Mouse (Mus musculus) forebrain, embryonic 11.5 days (tissue): ENCODE measurements around the gene Dmkn. TPM values are rescaled to one million over a fixed set of nuclear protein-coding genes. Genes with fewer than 3 reads are reported as not detected.
A peak's percentile ranks its signal among the peaks of the same experiment; 100 is the strongest.
"Not testable (repeated sequence)": the region's sequence is repeated elsewhere in the genome, so short reads cannot be mapped to it uniquely, and the experiment has no call there.

Experiments
- ATAC-seq: fragments of 200-750 bp; cut with Nextera tagmentation; replicated peaks from 2 replicates; pipeline ENCODE4 v1.8.0; 2017; ENCODE audit warnings: moderate TSS enrichment; ENCODE audit not compliant: low FRiP score
- DNase-seq: peaks from one replicate; pipeline ENCODE4 v3.0.0-alpha.2; 2017; ENCODE audit warnings: low spot score
- H3K27ac ChIP-seq: fragments of 300-500 bp; sonication (generic); 2 replicates; pipeline ENCODE4 v1.5.1; 2014; ENCODE audit warnings: low read depth, low read length
- H3K27me3 ChIP-seq: fragments of 300-500 bp; sonication (generic); 2 replicates; pipeline ENCODE4 v1.6.1; 2014; ENCODE audit warnings: mild to moderate bottlenecking, low read length, mixed read lengths; ENCODE audit not compliant: control insufficient read depth, insufficient read depth
- H3K36me3 ChIP-seq: fragments of 300-500 bp; sonication (generic); 2 replicates; pipeline ENCODE4 v1.6.1; 2014; ENCODE audit warnings: mild to moderate bottlenecking, low read length, moderate library complexity, mixed read lengths; ENCODE audit not compliant: control insufficient read depth, insufficient read depth
- H3K4me1 ChIP-seq: fragments of 300-500 bp; sonication (generic); replicated peaks from 2 replicates; pipeline ENCODE4 v1.6.1; 2014; ENCODE audit warnings: low read length, mixed read lengths; ENCODE audit not compliant: control insufficient read depth, insufficient read depth
- H3K4me2 ChIP-seq: fragments of 300-500 bp; sonication (generic); 2 replicates; pipeline ENCODE4 v1.6.1; 2014; ENCODE audit warnings: low read depth, mild to moderate bottlenecking, low read length, moderate library complexity, mixed read lengths; ENCODE audit not compliant: severe bottlenecking
- H3K4me3 ChIP-seq: fragments of 300-500 bp; sonication (generic); 2 replicates; pipeline ENCODE4 v1.5.1; 2014; ENCODE audit warnings: low read depth, low read length
- H3K9ac ChIP-seq: fragments of 300-500 bp; sonication (generic); 2 replicates; pipeline ENCODE4 v1.6.1; 2014; ENCODE audit warnings: low read length
- H3K9me3 ChIP-seq: fragments of 300-500 bp; sonication (generic); 2 replicates; pipeline ENCODE4 v1.6.1; 2016; ENCODE audit warnings: low read length, mixed read lengths; ENCODE audit not compliant: control insufficient read depth
- WGBS: fragments of 180-500 bp; shearing (Covaris S2); extraction: QIAGEN DNeasy Blood & Tissue Kit; methylation state at CpG from one replicate; pipeline ENCODE4 v1.1.7; 2014; 5-methylcytosine and 5-hydroxymethylcytosine counted together
- polyA plus RNA-seq: library from polyadenylated mRNA; unstranded; fragments of >200 nt; fragmentation: Nextera tagmentation; extraction: Ambion mirVana; gene quantifications from 2 replicates; pipeline ENCODE4 v1.2.1, GENCODE M21; 2014

Dmkn gene
- polyA plus RNA-seq, 1 experiment from 2014 or later: not detected

GRCm38 (mm10) chr7:30729396-30730063 lies 34.0 kb upstream of the Dmkn start, which contains the start of gene Tmem147:
Gene Tmem147, minus strand, starts transcription at chr7:30729540.
- no peaks in the 10 kb centered on the region; the same call in 1 of the 2 replicates for H3K36me3 ChIP-seq
- no peaks in the 10 kb centered on the region for H3K9me3 ChIP-seq
- under 1% methylated on average over 60 of the region's 60 CpGs for WGBS
- H3K4me1 ChIP-seq: peaks cover 8% of the 10 kb centered on the region
- H3K27ac ChIP-seq: peak within 1 kb of the TSS; percentile 87
- H3K9ac ChIP-seq: peak within 1 kb of the TSS; percentile 86
- H3K4me3 ChIP-seq: peak within 1 kb of the TSS; percentile 75
- DNase-seq (peak; percentile 96), ATAC-seq (peak; percentile 96)
- peak within 1 kb of the TSS; percentile 88 for H3K4me2 ChIP-seq
- no peaks in the 10 kb centered on the region for H3K27me3 ChIP-seq

GRCm38 (mm10) chr7:30730064-30730722 lies 33.4 kb upstream of the Dmkn start:
- not testable (repeated sequence) for ATAC-seq, H3K4me1 ChIP-seq, H3K27me3 ChIP-seq, H3K36me3 ChIP-seq, H3K9me3 ChIP-seq, DNase-seq
- H3K9ac ChIP-seq: peak overlapping the region; percentile 86
- WGBS: 20% methylated on average over 8 of the region's 22 CpGs
- peak overlapping the region; percentile 75 for H3K4me3 ChIP-seq
- H3K4me2 ChIP-seq: peak overlapping the region; percentile 88
- peak overlapping the region; percentile 87; the same call in 1 of the 2 replicates for H3K27ac ChIP-seq

- Histone ChIP-seq H3K9me3 (no peaks in the 10 kb centered on the region), H3K4me2 (no peak overlapping the region), H3K27me3 (no peaks in the 10 kb centered on the region), H3K36me3 (no peaks in the 10 kb centered on the region; the same call in 1 of the 2 replicates), H3K4me1 (no peaks in the 10 kb centered on the region), H3K4me3 (no peak overlapping the region), H3K27ac (no peak overlapping the region), H3K9ac (no peak overlapping the region)
- WGBS: 87% methylated on average over 3 of the region's 3 CpGs
- ATAC-seq (no peak), DNase-seq (no peak)
Observed at GRCm38 (mm10) chr7:30736211-30736610, 27.3 kb upstream of the Dmkn start.

- not testable (repeated sequence) for H3K4me1 ChIP-seq, H3K4me2 ChIP-seq, H3K9ac ChIP-seq, ATAC-seq, H3K27ac ChIP-seq, H3K27me3 ChIP-seq, H3K9me3 ChIP-seq, H3K36me3 ChIP-seq, H3K4me3 ChIP-seq, DNase-seq
- WGBS: 92% methylated on average over 2 of the region's 2 CpGs
Observed at GRCm38 (mm10) chr7:30742570-30742969, 21.0 kb upstream of the Dmkn start.

GRCm38 (mm10) chr7:30743617-30744016 lies 19.9 kb upstream of the Dmkn start, which contains the start of gene Gapdhs:
Gene Gapdhs, minus strand, starts transcription at chr7:30743681.
- DNase-seq, H3K4me3 ChIP-seq, H3K4me2 ChIP-seq, H3K4me1 ChIP-seq, H3K27ac ChIP-seq, H3K36me3 ChIP-seq, ATAC-seq, H3K9me3 ChIP-seq, H3K27me3 ChIP-seq, H3K9ac ChIP-seq: not testable (repeated sequence)
- 100% methylated on average over 1 of the region's 4 CpGs for WGBS

GRCm38 (mm10) chr7:30744022-30744598 lies 19.4 kb upstream of the Dmkn start:
- H3K27ac ChIP-seq: no peak overlapping the region
- ATAC-seq (no peak), DNase-seq (no peak)
- H3K9me3 ChIP-seq: no peaks in the 10 kb centered on the region
- H3K27me3 ChIP-seq: no peaks in the 10 kb centered on the region
- no peak overlapping the region for H3K4me3 ChIP-seq
- WGBS: 68% methylated on average over 4 of the region's 4 CpGs
- H3K4me2 ChIP-seq: no peak overlapping the region
- no peak overlapping the region for H3K9ac ChIP-seq
- no peaks in the 10 kb centered on the region for H3K4me1 ChIP-seq
- H3K36me3 ChIP-seq: no peaks in the 10 kb centered on the region

- no peak for DNase-seq
- no peaks in the 10 kb centered on the region for H3K27me3 ChIP-seq
- H3K9ac ChIP-seq: no peak overlapping the region
- H3K9me3 ChIP-seq: no peaks in the 10 kb centered on the region
- no peaks in the 10 kb centered on the region for H3K36me3 ChIP-seq
- ATAC-seq: no peak
- no peak overlapping the region for H3K4me3 ChIP-seq
- H3K4me2 ChIP-seq: no peak overlapping the region
- H3K4me1 ChIP-seq: no peaks in the 10 kb centered on the region
- 82% methylated on average over 7 of the region's 7 CpGs for WGBS
- no peak overlapping the region for H3K27ac ChIP-seq
Observed at GRCm38 (mm10) chr7:30747525-30748204, 15.9 kb upstream of the Dmkn start.

- Histone ChIP-seq H3K9ac (no peak overlapping the region), H3K4me1 (no peaks in the 10 kb centered on the region), H3K4me3 (no peak overlapping the region), H3K36me3 (peaks cover 1% of the 10 kb centered on the region; the same call in 1 of the 2 replicates), H3K27me3 (no peaks in the 10 kb centered on the region), H3K9me3 (no peaks in the 10 kb centered on the region; the same call in 1 of the 2 replicates), H3K27ac (no peak overlapping the region), H3K4me2 (no peak overlapping the region)
- no peak for DNase-seq
- no peak for ATAC-seq
- 89% methylated on average over 13 of the region's 13 CpGs for WGBS
Observed at GRCm38 (mm10) chr7:30749824-30750606, 13.5 kb upstream of the Dmkn start.
